Mouse (Mus musculus) cerebellum, adult 11-12 months (tissue): Measurements from ENCODE around the gene Tmprss6.

Source experiments
- DNase-seq: peaks from one replicate; pipeline ENCODE4 v3.0.0; 2022

Gene Tmprss6

DNA sequence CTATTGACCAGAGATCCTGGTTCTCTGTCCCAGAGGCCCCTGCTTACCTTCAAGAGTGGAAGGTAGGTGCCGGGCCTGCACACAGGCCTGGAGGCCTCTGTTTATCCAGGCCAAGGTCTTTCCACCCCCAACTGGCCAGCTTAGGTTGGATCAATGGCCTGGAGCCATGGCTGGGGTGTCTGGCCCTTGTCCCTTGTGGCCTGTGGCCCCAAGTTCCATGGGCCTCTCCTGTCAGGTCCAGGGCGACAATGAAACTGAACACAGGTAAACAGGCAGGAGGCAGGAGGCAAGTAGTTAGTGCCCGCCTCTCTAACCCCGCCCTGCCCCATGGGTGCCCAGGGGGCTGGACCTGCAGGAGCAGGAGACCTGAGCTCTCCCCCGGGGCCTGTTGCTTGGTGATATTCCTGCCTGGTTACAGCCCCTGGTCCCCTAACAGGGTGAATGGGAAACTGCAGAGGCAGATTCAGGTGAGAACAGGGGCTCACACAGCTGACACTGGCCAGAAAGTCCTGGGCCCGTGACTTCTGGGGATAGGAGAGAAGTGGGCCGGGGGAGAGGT is at the start of gene Tmprss6:
Gene Tmprss6, minus strand, starts transcription at position 256 of the 559 bp plus-strand sequence.
- DNase-seq: no peak

GRCm38 (mm10) chr15:78518221-78518620 is 49.8 kb upstream of the Tmprss6 start:
- DNase-seq: no peak

DNA sequence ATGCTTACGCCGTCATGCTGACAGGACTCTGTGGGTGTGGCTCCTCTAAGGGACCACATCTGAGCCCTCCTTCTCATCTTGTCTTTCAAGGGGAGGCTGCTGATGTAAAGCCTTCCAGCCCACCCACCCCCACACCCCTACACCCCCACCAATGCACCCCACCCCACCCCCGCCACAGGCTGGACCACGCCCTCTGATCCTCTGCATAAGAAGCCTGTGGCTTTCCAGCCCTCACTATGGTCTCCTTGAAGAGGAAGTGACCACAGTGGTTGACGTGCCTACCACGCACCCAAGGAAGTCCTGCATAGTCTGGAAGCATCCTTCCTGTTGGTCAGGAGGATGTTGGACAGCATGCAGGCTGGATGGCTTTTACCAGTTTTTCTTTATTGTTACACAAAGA is 47.3 kb upstream of the Tmprss6 start:
- DNase-seq: no peak

DNA sequence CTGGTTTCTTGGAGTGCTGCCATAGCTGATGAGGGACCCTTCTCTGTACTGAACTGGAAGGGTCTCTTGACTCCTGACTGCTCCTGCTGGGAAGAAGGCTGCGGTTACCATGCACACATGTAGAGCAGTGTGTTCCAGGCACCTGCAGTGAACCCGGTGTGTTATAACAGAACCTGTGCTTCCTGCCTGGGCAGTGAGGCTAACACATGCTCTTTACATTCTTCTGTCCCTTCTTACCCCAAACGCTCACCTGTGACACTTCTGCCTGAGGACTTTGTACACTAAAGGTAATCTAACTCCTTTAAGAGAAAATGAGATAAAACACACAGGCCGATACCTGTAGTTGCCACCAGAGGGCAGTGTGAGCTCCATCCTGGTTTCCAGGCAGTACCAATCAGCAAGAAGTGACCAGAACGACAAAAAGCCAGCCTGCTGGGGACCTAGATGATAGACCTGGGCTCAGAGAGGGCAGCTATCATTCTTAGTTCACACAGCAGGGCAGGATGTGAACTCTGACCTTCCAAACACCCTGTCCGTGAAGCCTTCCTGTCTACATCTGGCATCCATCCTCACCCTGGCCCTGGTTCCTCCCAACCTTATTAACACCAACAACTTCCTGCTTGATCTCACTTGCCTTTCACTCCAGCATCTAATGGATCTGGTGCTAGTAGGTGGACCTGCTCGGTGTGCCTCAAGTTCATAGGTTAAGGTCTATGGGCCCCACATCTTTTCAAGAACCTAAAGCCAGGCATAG is 46.1 kb upstream of the Tmprss6 start:
- DNase-seq: peak; percentile 73

DNA sequence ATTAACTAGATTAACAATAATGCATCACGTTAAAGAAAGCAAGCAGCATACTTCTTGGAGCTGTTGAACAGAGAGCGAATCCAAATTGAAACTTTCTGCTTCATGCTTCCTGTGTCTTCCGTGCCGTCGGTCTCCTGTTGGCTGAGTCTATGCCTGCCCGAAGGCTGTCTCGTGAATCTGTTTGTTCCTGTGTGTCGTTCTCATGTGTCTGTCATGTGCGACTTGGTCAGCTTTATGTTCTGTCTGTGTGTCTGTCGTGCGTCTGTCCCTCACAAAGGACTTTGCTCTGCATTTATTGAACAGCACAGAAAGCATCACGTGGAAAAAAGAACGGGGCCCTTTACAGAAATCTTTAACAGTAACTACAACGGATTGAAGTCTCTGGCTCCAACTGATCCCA is 44.6 kb upstream of the Tmprss6 start:
- no peak for DNase-seq

GRCm38 (mm10) chr15:78511951-78512350 is 43.5 kb upstream of the Tmprss6 start:
- no peak for DNase-seq

GRCm38 (mm10) chr15:78510736-78511135 is 42.3 kb upstream of the Tmprss6 start:
- no peak for DNase-seq

DNA sequence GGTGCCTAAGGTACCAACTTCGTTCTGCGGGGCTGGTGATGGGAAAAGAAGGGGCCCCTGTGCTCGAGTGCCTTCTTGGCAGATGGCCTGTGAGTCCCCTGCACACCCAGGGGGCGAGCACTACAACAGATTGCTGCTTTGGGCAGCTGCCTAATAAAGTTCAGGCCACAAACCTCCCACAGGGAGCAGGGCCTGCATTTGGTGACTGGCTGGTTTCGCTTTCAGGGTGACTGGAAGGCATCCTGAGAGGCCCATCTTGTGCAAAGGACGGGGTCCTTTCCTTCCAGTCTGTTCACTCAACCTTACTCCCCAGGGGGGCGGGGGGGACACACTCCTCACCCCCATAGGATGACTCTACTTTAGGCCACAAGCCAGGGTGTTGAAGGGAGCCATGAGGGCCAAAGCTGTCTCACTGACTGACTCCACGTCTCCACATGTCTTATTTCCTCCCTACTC is 41.7 kb upstream of the Tmprss6 start:
- DNase-seq: no peak

DNA sequence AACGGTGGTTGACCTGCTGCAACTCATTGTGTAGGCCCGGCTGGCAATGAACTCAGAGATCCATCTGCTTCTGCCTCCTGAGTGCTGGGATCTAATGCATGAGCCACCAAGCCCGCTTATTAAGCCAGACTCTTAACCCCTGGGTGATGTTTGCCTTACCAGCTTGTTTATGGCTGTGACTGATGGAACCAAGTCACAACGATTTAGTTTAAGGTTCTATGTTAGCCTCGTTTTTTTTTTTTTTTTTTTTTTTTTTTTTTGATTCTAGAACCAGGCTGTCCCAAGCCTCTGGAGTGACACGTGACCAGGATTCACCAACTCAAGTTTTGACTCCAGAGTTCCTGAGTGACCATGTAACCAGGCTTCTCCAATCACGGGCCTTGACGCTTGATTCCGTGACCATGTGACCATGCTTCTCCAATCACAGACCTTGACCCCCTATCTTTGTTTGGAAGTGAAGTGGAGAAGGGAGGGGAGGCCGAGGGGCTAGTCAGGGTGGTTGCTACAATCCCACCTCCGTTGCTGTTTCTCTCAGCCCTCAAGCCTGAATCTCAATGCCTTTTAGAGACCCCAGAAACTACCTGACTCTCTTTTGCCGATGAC is 41.0 kb upstream of the Tmprss6 start:
- DNase-seq: no peak

DNA sequence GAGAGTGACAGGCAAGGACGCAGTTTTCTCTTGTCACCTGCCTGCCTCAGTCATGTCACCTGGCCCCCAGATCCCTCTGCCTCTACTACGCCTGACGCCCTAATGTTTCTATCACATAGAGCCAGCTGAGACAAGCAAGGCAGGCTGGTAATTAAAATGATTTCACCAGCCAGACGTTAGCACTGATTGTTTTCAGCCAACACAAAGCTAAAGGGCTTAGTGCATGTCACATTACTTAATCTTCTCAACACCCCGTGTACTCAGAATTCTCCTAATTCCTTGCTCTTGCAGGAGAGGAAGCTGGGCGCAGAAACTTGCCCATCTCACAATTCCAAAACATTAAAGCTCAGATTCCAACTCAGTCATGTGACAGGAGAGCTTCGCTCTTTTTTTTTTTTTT is 40.0 kb upstream of the Tmprss6 start:
- DNase-seq: no peak

- DNase-seq: no peak
Measured at GRCm38 (mm10) chr15:78505541-78505940, 37.1 kb upstream of the Tmprss6 start.

DNA sequence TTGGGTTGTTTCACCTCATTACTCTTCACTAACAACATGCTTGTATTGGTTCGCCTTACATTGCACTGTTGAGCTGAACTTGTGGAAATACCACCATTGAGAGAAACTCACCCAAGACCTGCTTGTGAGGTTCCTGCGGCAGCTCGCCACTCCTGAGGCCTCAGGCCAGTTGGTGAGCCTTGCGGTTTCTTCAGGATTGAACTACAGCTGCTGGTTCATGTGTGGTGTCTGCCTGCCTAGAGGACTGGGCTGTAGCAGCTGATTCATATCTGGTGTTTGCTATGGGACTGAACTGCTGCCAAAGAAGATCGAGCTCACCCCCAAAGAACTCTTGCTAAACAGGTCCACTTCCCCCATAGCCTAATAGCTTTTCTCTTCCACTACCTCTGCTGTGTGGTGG is 36.4 kb upstream of the Tmprss6 start:
- no peak for DNase-seq

- no peak for DNase-seq
Measured at GRCm38 (mm10) chr15:78504013-78504412, 35.6 kb upstream of the Tmprss6 start.

GRCm38 (mm10) chr15:78502437-78503132 is 34.2 kb upstream of the Tmprss6 start:
- no peak for DNase-seq

DNA sequence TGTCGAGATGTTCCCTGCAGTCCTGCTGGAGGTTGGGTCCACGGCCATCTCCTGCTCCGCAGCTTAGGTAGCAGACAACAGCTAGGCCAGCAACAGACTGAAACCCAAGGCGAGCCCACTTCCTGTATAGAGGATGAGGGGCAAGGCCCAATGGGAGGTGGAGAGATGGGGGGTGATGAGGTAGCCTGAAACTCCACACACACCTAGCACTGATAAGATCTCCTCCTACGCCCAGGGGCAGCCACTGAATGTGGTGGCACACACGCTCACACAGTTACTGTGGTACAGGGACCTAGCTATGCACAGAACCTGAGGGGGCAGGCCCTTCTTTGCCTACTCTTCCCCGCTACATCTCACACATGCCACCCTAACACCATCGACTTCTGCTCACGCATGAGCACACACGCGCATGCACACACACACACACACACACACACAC is 26.6 kb upstream of the Tmprss6 start, which contains the start of gene Il2rb:
Gene Il2rb, minus strand, starts transcription at position 304 of the 439 bp plus-strand sequence.
- no peak for DNase-seq

- DNase-seq: peak; percentile 3
Measured at GRCm38 (mm10) chr15:78493401-78494010, 25.1 kb upstream of the Tmprss6 start.

- DNase-seq: peak; percentile 42
Measured at GRCm38 (mm10) chr15:78491301-78491700, 22.9 kb upstream of the Tmprss6 start.

- DNase-seq: no peak
Measured at GRCm38 (mm10) chr15:78489906-78490305, 21.5 kb upstream of the Tmprss6 start.

- DNase-seq: peak; percentile 77
Measured at GRCm38 (mm10) chr15:78489248-78489647, 20.8 kb upstream of the Tmprss6 start.

DNA sequence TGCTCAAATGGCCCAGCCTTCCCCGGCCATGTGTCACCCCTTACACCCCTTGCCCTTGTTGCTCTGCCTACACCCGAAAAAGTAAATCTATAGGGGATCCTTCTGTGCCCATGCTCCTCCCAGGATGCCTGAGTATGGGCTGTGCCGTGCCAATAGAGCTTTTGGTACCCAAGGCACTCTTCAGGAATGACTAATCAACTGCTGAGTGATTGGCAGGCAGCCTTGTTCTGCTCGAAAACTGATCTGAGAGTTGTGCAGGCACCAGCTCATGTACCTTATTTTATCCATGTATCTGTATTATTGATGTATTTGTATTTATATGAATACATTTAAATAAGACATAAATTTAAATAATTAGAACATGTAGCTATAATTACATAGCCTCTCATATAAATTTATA is 18.6 kb upstream of the Tmprss6 start:
- DNase-seq: no peak

- no peak for DNase-seq
Measured at GRCm38 (mm10) chr15:78486564-78486963, 18.1 kb upstream of the Tmprss6 start.

DNA sequence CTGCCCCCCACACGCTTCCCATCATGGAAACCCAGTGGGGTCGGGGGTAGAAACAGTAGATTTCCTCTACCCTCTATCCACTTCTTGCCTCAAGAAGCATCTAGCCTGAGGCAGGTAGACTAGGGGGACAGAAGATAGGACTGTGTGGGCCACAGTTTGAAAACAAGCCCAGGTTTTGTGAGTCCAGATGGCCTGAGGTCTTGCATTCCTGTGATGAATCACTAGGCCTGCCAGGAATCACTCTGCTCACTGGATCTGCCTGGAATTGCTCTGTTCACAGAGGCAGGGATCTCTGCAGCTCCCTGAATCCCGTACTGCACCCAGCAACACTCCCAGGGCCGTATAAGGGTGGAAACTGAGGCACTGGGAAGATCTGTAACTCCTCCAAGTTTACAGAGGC is 14.9 kb upstream of the Tmprss6 start:
- peak; percentile 86 for DNase-seq

DNA sequence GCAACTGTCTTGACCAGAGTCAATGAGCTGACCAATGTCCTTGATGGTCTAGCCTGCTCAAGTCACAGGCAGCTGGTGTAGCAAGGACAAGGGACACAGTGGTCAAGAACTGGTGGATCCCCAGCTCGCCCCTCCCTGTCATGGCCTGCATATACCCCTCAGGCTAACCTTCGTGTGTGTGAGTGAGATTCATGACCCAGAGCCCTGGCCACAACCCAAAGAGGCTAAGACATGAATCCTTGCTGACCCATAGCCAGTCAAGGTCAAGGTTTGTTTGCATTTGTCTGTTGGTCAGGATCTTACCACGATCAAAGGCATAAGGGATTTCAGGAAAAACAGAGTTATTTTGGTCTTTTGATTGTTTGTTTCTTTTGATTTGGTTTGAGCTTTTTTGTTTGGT is 14.1 kb upstream of the Tmprss6 start:
- no peak for DNase-seq
